Mouse (Mus musculus): ENCODE data around the gene Slc35d2. TPM values are rescaled to one million over a fixed set of nuclear protein-coding genes. Genes with fewer than 3 reads are reported as not detected.

Slc35d2 gene
- total RNA-seq, 2 experiments from 2014 or later, result 0.69 to 1.1 TPM

GRCm38 (mm10) chr13:64152671-64153082 is 23.5 kb upstream of the Slc35d2 start:
- peak; percentile 15 to 40 for DNase-seq (ENCODE audit: low spot score in 2 of 2)
- Histone ChIP-seq H3K27ac (peak overlapping the region; percentile 61), H3K4me3 (peak overlapping the region; percentile 84)
- no peak for TF ChIP-seq CTCF (conservative IDR thresholded peaks at IDR 0.05)

DNA sequence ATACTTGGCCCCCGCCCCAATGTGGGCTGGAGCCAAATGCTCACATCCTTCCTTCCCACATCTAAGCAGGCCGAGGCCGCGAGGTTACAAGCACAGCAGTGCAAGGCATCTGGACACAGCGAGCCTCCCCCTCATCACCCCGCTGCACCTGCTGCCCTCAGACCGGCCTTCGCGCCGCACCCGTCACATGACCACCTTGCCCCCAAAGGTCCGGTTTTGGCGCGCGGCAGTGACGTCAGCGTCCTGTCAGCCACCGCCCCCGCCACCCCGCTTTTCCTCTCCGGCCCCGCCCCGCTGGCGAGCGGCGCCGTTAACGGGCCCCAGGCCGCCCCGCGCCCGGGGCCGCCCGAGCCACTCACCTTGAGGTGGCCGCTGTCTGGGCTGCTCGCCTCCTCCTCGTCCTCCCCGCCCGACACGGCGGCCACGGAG is 23.1 kb upstream of the Slc35d2 start:
- peak; percentile 47 to 67 for DNase-seq (ENCODE audit: low spot score in 2 of 2)
- Histone ChIP-seq H3K27ac (peak overlapping the region; percentile 61), H3K4me3 (peak overlapping the region; percentile 84)
- TF ChIP-seq CTCF (conservative IDR thresholded peaks at IDR 0.05), result no peak

DNA sequence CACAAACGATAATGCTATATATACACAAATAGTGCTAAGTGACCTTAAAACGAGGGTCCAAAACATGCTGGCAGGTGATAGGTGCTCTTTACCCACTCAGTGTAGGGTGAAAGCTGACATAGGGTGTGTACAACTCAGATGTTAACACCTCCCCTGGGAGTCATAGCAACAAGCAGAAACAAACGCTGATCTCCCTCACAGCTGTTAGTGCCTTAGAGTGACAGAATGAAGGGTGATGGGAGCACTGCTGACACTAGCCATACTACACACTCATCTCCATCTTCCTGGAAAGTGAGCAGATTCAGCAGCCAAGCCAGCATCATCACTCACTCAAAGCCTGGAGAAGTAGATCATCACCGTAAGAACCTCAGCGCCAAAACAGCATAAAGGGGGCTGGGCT is 21.0 kb upstream of the Slc35d2 start:
- DNase-seq (ENCODE audit: low spot score in 2 of 2), result no peak
- Histone ChIP-seq H3K27ac (no peak overlapping the region), H3K4me3 (no peak overlapping the region)
- no peak for TF ChIP-seq CTCF (conservative IDR thresholded peaks at IDR 0.05)

- H3K4me3 ChIP-seq, result peak overlapping the region; percentile 56
- DNase-seq (ENCODE audit: low spot score in 2 of 2), result peak; percentile 5 to 31
- peak; percentile 58 for TF ChIP-seq CTCF (conservative IDR thresholded peaks at IDR 0.05)
- H3K27ac ChIP-seq, result peak overlapping the region; percentile 64
Measured at GRCm38 (mm10) chr13:64129616-64130375, 628 bp upstream of the Slc35d2 start.

- no peak for DNase-seq (ENCODE audit: low spot score in 2 of 2)
- no peak overlapping the region for H3K4me3 ChIP-seq
- TF ChIP-seq CTCF (conservative IDR thresholded peaks at IDR 0.05), result no peak
- no peak overlapping the region for H3K27ac ChIP-seq
Measured at GRCm38 (mm10) chr13:64126316-64126715, 2.9 kb downstream of the Slc35d2 start.

DNA sequence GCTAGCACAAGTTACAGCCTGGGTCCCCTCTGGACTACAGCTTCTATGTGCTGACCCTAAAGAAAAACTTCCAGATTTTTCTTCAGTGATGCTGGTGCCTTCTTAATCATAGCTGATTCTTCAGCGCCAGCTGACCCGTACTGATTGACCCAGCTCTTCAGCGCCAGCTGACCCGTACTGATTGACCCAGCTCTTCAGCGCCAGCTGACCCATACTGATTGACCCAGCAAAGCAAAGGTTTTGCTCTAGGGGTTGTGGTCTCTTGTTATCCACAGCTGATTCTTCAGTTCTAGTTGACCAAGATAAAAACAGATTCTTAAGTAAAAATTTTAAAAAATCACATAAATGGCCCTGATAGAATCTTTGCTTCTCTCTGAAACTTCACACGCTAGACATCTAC is 4.3 kb downstream of the Slc35d2 start:
- no peak for TF ChIP-seq CTCF (conservative IDR thresholded peaks at IDR 0.05)
- no peak for DNase-seq (ENCODE audit: low spot score in 2 of 2)
- no peak overlapping the region for H3K27ac ChIP-seq
- H3K4me3 ChIP-seq, result no peak overlapping the region

- DNase-seq (ENCODE audit: low spot score in 2 of 2), result no peak
- Histone ChIP-seq H3K27ac (no peak overlapping the region), H3K4me3 (no peak overlapping the region)
- TF ChIP-seq CTCF (conservative IDR thresholded peaks at IDR 0.05), result no peak
Measured at GRCm38 (mm10) chr13:64123491-64124188, 5.5 kb downstream of the Slc35d2 start.

DNA sequence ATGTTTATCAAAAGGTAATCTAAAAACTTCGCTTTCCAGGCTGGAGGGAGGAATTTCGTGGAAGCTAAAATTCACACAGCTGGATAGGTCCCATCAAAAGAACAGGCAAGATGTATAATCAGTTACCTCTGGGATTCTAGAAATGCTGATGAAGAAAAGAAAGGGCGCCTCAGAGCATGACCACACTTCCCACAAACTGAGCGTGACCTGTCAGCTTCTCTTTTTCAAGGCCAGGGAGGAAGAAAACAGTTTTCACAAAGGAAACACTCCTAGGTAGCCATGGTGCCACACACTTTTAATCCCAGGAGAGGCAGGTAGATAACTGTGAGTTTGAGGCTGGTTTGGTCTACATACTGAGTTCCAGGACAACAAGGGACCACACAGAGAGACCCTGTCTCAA is 8.4 kb downstream of the Slc35d2 start:
- DNase-seq (ENCODE audit: low spot score in 2 of 2), result no peak
- Histone ChIP-seq H3K4me3 (no peak overlapping the region), H3K27ac (no peak overlapping the region)
- no peak for TF ChIP-seq CTCF (conservative IDR thresholded peaks at IDR 0.05)

- Histone ChIP-seq H3K4me3 (no peak overlapping the region), H3K27ac (no peak overlapping the region)
- TF ChIP-seq CTCF (conservative IDR thresholded peaks at IDR 0.05), result peak; percentile 61
- DNase-seq (ENCODE audit: low spot score in 2 of 2), result no peak
Measured at GRCm38 (mm10) chr13:64117442-64117841, 11.7 kb downstream of the Slc35d2 start.

DNA sequence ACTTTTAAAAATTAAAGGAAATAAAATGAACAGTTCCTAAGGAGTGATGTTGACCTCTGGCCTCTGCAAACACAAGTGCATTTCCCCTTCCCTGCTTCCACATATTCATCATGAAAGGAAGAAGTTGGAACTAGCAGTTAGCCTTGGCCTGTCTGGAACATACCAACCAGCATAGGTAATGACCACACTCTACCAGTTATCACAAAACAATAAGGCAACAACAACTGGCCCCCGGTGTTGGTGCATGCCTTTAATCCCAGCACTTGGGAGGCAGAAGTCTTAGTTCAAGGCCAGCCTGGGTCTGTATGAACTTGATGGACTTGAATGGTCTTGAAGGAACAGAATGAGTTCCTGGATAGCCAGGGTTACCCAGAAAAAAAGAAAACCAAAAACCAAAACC is 18.7 kb downstream of the Slc35d2 start:
- no peak overlapping the region for H3K4me3 ChIP-seq
- DNase-seq (ENCODE audit: low spot score in 2 of 2), result no peak
- no peak for TF ChIP-seq CTCF (conservative IDR thresholded peaks at IDR 0.05)
- H3K27ac ChIP-seq, result no peak overlapping the region

GRCm38 (mm10) chr13:64108381-64108850 is 20.8 kb downstream of the Slc35d2 start:
- no peak overlapping the region for H3K27ac ChIP-seq
- no peak for DNase-seq (ENCODE audit: low spot score in 2 of 2)
- no peak overlapping the region for H3K4me3 ChIP-seq
- no peak for TF ChIP-seq CTCF (conservative IDR thresholded peaks at IDR 0.05)

DNA sequence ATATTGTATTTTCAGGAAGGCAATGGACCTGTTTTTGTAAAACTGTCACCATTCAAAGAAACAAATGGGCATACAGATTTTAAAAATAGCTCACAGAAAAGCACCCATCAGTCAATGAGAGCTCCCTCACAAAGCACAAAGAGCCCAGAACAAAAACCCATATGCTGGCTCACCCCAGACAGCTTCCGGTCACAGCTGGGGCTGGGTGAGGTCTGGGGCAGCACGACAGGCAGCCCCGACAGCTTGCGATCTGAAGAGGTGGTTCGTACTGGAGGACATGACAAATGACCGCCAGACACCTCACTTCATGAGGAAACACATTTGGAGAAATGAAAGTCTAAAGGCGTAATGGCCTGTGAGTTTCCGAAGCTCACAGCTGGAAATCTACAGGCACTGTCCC is 21.6 kb downstream of the Slc35d2 start:
- no peak for DNase-seq (ENCODE audit: low spot score in 2 of 2)
- no peak overlapping the region for H3K27ac ChIP-seq
- no peak for TF ChIP-seq CTCF (conservative IDR thresholded peaks at IDR 0.05)
- no peak overlapping the region for H3K4me3 ChIP-seq

GRCm38 (mm10) chr13:64107105-64107504 is 22.1 kb downstream of the Slc35d2 start:
- Histone ChIP-seq H3K27ac (no peak overlapping the region), H3K4me3 (no peak overlapping the region)
- DNase-seq (ENCODE audit: low spot score in 2 of 2), result no peak
- TF ChIP-seq CTCF (conservative IDR thresholded peaks at IDR 0.05), result no peak

All from layer of hippocampus, adult 2 months (tissue).